Mouse (Mus musculus) MEL-GATA-1-ER (cell line): ENCODE data around the gene Card11.

ENCODE experiments used
- DNase-seq: peaks from one replicate; pipeline ENCODE4 v3.0.0-alpha.2; 2012; ENCODE audit warnings: low read depth; ENCODE audit errors: extremely low read depth

Card11 gene

GRCm38 (mm10) chr5:140918519-140918918 lies 81.9 kb downstream of the Card11 start:
- DNase-seq: no peak

GRCm38 (mm10) chr5:140917807-140918206 lies 82.6 kb downstream of the Card11 start:
- DNase-seq: no peak

DNA sequence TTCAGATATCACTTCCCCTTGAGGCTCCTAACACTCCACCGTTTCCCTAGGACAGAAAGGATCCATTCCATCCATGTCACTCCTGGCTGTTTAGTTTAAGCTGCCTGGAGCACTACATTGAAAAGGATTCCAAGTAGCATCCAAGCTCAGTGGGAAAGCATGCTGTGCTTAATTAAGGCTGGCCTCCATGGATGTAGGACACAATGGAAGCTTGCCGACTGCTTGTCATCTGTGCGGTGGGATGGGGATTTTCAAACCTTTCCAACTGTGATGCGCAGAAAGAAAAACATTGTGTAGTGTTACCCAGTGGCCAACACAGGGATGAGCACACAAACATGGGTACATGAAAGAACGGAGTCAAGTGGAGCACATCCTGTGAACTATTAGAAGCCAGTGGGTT lies 89.5 kb downstream of the Card11 start:
- DNase-seq: no peak

GRCm38 (mm10) chr5:140900866-140901265 lies 99.5 kb downstream of the Card11 start:
- DNase-seq: no peak

DNA sequence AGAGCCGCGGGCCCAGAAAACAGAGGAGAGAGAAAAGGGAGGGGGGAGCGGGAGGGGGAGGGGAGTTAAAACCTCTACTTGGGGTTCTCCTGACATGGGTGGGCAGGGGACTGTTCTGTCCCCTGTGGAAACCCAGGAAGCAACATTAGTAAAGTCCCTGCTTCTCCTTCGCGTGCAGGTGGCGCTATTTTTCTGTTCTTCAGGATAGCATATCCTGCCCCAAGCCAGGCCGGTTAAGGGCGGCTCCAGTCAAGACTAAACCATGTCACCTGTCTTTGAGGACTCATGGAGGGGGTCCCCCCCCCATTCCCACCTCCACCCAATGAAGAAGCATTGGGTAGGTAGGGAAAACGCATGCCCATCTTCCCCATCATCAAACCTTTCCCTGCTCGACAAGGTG lies 109.3 kb downstream of the Card11 start:
- DNase-seq: no peak

- DNase-seq: no peak
Measured at GRCm38 (mm10) chr5:140890050-140890449, 110.3 kb downstream of the Card11 start.

GRCm38 (mm10) chr5:140889539-140889938 lies 110.8 kb downstream of the Card11 start:
- no peak for DNase-seq

GRCm38 (mm10) chr5:140887871-140888270 lies 112.5 kb downstream of the Card11 start:
- no peak for DNase-seq

DNA sequence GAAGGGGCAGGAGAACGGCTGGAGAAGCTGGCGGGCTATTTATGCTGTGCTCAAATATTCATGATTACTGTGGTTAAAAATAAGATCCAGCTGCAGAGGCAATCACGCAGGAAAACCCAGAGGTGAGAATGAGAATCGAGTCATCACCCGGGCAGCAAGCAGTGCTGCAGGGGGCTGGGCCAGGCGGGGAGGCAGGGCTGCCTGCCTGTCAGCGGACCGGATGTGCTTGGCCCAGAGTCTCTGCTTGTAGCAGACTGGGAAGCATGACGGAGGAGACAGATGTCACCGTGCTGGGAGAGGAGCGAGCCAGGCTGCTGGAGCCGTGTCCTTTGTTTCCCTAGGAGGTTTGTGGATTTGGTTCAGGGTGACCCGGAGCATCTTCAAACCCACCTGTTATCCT lies 115.4 kb downstream of the Card11 start:
- no peak for DNase-seq

DNA sequence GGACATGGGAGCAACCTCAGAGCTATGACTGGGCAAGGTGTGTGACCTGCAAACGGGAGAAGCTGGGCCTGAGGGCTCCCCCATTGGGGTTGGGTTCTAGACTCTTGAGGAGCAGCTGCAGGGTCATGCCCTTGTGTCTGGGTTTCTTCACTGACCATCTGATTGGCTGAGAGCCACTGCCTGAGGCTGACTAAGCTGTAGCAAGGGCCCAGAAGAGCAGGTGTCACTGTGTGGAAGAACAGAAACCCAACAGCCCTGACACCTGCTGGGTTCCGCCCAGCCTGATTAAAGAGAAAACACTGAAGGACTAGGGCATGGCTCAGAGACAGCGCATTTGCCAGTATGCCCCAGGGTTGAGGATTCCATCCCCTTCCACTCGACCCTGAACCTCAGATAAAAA lies 118.0 kb downstream of the Card11 start:
- DNase-seq: no peak

DNA sequence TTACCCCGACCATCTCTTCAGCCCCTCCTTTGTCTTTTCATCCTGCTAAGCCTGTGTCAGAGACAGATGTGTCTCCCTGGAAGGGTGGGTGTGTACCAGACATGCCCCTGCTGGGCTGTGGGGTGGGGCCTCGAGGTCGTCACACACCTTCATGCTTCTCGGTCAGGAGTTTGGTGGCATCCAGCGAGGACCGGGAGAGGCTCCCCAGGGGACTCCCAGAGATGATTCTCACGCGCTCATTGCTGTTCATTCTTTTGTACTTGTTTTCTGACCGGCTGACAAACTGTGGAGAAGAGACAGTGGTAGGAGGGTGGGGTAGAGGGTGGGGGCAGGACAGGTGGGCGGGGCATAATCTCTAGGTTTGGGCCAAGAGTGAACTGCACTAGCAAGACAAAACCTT lies 120.2 kb downstream of the Card11 start:
- no peak for DNase-seq

GRCm38 (mm10) chr5:140878644-140879043 lies 121.7 kb downstream of the Card11 start:
- DNase-seq: no peak

DNA sequence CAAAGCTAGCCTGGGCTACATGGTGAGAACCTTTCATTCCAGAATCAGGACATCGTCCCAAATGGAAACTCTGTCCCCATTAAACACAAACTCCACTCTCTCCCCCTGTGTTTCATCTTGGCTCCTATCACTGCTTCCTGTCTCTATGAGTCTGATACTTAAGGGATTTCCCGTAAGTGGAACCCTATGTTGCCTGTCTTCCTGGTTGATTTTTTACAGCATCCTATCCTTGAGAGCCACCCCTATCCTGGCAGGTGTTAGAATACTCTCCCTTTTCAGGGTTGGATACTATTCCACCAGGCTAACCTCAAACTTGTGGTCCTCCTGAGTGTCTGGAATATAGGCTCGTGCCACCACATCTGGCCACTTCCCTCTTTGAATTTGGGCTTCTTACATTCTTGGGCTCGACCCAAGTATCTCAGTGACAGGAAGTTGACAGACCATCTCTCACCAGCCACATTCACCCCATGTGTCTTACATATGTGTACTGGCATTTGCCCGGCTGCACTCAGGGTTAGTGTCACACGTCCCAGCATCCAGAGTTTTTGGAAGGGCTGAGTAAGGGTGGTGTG lies 126.6 kb downstream of the Card11 start:
- no peak for DNase-seq

GRCm38 (mm10) chr5:140873039-140873551 lies 127.3 kb downstream of the Card11 start:
- DNase-seq: no peak

DNA sequence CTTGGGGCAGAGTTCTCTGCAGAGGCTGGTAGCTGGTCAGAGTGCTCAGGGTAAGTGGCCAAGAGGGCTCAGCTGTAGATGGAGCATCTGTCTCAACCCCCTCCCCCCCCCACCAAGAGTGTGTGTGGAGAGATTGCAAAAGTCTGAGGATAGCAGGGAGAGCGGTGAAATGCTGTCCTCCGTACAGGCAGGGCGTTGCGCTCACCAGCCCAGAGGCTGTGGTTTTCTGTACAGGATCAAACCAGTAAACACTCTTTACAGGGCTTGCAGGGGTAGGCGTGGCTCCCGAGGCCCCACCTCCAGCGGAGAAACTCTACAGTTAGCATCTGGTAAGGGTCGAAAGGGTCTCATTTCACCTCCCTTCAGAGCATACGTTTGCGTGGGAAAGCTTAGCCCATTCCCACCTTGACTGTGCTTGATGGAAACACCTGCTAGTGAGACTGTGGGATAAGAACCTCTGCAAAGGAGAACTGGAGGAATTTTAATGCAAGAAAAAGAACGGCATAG lies 127.8 kb downstream of the Card11 start:
- DNase-seq: no peak

DNA sequence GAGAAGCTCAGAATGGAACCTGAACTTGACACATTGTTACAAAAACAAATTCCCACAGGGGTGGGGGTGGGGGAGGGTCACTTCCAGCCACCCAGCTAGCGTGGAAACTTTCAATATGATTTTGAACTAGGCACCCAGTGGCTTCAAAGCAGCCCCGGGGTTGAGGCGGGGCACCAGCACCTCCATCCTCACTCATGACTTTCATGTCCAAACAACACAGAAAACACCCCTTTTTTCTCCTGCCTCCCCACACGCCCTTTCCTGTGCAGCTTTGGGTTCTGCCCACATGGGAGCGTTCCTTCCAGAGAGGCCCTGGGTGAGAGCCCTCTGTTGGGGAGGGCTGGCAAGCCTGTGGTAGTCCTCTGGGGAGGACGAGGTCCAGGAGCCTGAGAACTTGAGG lies 129.1 kb downstream of the Card11 start:
- DNase-seq: no peak

DNA sequence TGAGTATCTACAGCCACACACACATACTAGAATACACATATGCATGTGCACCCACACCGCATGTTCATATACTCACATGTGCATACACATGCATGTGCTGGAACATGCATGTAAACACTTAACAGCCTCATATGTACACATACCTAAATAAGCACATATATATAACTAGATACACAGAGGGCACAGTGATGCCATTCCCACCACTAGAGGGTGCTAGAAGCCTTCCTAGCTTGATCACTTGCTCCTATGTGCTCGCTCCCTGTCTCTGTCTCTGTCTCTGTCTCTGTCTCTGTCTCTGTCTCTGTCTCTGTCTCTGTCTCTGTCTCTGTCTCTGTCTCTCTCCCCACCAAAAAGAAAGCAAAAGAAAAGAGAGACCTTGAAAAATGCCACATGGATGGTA lies 131.3 kb downstream of the Card11 start:
- peak; percentile 4 for DNase-seq

- no peak for DNase-seq
Measured at GRCm38 (mm10) chr5:140859730-140860129, 140.7 kb downstream of the Card11 start.

DNA sequence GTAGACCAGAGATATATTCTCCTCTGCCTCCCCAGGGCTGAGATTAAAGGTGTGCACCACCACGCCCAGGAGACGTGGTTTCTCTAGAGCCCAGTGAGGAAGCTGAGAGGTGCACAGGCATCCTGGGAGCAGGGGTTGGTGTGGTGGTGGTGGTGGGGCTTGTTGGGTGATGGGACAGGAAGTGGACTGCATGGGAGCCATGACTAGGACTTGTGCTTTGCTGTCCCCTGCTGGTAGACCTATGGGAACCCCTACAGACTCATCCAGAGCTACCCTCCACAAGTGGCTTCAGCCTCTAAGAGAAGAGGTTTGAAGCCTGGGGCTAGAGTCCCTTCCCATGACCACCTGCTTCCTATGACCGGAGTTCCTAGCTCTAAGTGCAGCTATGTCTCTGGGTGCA lies 142.0 kb downstream of the Card11 start:
- no peak for DNase-seq

GRCm38 (mm10) chr5:140857432-140858154 lies 142.8 kb downstream of the Card11 start:
- DNase-seq: no peak

DNA sequence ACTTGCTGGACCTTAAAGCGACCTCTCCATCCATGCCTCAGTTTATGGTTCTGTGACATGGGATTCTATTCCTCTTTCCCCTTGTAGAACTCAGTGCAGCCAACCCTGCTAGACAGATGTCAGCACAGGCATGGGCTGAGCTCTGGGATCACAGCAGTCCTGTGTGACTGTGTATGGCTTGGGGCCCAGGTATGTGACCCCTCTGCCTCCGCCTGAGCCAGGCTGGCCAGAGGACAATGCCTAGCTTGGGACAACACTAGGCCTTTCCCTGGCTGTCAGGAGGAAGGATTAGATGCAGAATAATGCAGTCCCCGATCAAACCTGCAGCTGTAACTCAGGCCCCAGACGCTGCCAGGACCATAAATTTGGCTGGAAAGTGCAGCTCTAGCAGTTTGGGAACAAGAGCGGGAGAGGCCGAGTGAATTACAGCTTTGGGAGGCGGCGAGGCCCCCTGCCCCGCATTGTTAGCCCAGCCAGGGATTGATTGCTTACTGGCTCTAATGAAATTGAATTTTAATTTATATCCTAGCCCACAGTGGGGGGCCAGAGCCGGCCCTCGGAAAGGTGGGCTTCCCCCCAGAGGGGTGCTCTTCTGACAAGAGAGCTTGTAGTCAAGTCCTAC lies 144.4 kb downstream of the Card11 start:
- no peak for DNase-seq

DNA sequence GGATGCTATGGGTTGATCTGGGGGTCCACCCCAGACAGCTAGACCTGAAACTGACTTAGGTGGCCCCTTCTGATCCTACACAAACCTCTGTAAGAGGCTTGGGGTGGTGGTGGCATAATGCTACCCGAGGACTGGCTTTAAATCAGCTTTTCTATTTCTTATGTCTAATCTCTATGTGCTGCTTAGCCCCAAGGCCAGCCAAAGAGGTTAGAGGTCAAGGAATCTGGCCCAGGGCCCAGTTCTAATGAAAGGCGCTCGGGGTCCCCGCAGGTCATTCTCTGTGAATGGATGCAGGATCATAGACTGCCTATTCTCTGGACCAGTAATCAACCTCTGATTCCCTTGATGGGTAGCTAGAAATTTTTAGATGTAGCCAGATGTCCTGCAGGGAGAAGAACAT lies 145.7 kb downstream of the Card11 start:
- DNase-seq: no peak
